Mouse (Mus musculus): Measurements from ENCODE around the gene Kdm5c. TPM values are rescaled to one million over a fixed set of nuclear protein-coding genes. Genes with fewer than 3 reads are reported as not detected.

Gene Kdm5c
- 24.7 and 37.5 TPM in 2 replicates for polyA plus RNA-seq (2011; ENCODE audit: insufficient read depth, insufficient read length, low replicate concordance, missing spikeins)

DNA sequence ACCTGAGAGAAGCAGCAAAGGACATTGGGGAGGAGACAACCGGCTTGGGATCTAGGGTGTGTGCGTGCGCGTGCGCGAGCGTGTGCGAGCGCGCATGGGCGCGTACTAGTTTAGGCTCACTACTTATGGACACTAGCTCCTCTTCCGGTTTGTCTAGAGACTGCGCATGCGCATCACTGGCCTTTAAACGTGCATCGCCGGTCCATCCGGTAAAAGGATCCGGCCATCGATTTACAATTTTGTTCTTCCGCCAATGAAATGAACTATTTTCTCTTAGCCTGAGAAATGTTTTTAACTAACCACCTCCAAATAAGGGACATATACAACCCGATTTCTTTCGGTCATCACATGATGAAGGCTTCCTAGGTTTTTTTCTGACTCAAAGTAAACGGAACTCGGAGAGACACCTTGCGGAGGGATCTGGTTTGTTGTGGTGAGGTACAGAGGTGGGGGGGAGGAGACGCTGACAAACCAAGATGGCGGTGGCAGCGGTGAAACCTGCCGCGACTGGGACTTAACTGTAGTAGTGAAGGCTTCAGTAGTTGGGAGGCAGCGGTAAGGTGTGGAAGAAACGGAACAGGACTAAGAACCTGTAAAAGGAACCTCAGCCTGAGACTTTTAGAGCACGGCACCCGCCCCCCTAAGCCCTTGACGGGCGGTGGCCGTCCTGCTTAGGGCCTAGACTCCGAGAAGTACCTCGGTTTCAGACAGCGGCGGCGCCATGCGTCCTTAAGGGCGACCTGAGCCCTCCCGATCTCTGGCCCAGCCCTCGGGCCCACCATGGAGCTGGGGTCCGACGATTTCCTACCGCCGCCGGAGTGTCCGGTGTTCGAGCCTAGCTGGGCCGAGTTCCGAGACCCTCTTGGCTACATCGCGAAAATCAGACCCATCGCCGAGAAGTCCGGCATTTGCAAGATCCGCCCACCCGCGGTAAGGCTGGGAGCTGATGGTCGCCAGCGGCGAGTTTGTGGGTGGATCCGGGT is at the start of gene Kdm5c:
Kdm5c (plus strand) TSS at position 240 of the 983 bp plus-strand sequence.
- peak within 1 kb of the TSS; percentile 56 for H3K27ac ChIP-seq (ENCODE audit: control insufficient read depth, insufficient read depth, low read depth, low read length, poor library complexity)
- peak within 1 kb of the TSS; percentile 84 for H3K4me3 ChIP-seq (replicated peaks; ENCODE audit: control insufficient read depth, low read depth, low read length)
- H3K4me1 ChIP-seq (ENCODE audit: control insufficient read depth, insufficient read depth, low read length): no peaks in the 10 kb centered on the region; the same call in 1 of the 2 replicates
- no peak for TF ChIP-seq CTCF (IDR thresholded peaks at IDR 0.05; ENCODE audit: control insufficient read depth, insufficient read depth, low read length)
- peak; percentile 52; the same call in 1 of the 2 replicates for TF ChIP-seq POLR2A (IDR thresholded peaks at IDR 0.05; ENCODE audit: borderline replicate concordance, control insufficient read depth, low read depth, low read length)
- WGBS: under 1% methylated on average over 69 of the region's 69 CpGs

DNA sequence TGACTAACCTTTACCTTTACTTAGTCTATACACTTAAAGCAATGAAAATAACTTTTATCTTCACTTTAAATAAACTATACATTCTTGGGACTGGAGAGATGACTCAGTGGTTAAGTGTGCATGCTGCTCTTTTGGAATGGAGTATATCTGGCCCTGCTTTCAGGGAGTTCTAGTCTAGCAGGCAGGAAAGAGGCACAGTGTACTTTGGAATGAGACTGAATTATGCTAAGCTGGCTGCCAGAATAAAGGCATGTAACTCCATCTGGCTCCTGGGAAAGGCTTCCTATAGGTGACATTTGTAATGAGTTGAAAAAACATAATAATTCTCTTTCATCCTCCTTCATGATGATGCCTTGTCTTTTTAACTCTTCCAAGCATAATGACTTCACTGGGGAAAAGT is 45.7 kb upstream of the Kdm5c start:
- Histone ChIP-seq H3K27ac (ENCODE audit: control insufficient read depth, insufficient read depth, low read depth, low read length, poor library complexity) (no peak overlapping the region), H3K4me3 (replicated peaks; ENCODE audit: control insufficient read depth, low read depth, low read length) (no peak overlapping the region), H3K4me1 (ENCODE audit: control insufficient read depth, insufficient read depth, low read length) (no peaks in the 10 kb centered on the region)
- TF ChIP-seq CTCF (IDR thresholded peaks at IDR 0.05; ENCODE audit: control insufficient read depth, insufficient read depth, low read length): no peak
- no peak for TF ChIP-seq POLR2A (IDR thresholded peaks at IDR 0.05; ENCODE audit: borderline replicate concordance, control insufficient read depth, low read depth, low read length)

DNA sequence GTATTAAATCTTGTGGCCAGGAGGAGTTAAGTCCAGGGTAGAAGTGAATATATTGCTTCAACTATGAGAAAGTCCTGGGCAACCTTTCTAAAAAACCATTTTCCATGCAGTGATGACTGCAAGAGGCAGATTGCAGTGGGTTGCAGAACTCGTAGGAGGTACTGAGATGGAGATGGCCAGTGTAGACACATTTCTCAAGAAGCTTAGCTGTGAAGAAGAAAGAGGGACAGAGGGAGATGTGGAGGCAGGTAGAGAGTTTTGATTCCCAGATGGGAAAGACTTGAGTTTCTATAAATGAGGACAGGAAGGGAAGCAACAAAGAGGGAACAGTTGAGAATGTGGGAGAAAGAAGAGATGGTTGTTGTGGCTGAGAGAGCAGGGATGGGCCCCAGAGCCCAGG is 41.6 kb upstream of the Kdm5c start:
- H3K4me3 ChIP-seq (replicated peaks; ENCODE audit: control insufficient read depth, low read depth, low read length): no peak overlapping the region
- H3K27ac ChIP-seq (ENCODE audit: control insufficient read depth, insufficient read depth, low read depth, low read length, poor library complexity): no peak overlapping the region
- no peaks in the 10 kb centered on the region for H3K4me1 ChIP-seq (ENCODE audit: control insufficient read depth, insufficient read depth, low read length)
- TF ChIP-seq POLR2A (IDR thresholded peaks at IDR 0.05; ENCODE audit: borderline replicate concordance, control insufficient read depth, low read depth, low read length) (no peak), CTCF (IDR thresholded peaks at IDR 0.05; ENCODE audit: control insufficient read depth, insufficient read depth, low read length) (no peak)
- 45% methylated on average over 1 of the region's 1 CpGs for WGBS

DNA sequence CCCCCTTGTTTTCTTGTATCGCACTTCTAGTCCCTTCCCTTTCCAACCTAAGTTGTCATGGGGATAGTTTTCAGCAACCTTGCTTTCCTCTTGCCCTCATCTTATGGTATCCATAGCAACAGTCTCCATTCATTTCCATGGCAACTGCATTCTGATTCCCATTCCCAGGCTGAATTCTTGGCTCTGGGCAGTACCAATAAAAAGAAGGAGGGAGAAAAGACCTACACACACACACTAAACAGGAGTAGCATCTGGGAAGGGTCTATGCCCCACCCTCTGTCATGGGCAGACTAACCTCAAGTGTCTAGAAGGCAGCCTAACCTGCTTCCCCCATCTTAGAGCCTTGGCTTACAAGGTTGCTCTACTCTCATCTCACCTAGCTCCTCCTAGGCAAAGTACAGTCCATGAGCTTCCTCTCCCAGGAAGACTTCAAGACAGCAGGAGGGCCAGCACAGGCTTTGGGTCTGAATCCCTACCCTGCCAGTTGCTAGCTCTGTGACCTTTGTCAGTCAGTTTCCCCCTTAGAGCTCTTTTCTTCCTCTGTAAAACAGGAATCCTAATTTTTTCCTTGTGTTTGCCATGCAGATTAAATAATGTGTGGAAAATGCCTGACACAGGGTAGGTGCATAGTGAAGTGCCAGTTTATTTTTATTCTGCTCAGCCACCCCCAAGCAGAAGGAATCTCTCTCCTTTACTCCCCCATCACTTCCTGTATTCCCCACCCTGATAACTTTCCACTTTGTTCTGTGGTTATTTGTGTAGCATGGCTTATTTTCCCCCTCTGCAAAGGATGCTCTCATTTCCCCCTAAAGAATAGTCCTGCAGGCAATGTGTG is 34.8 kb upstream of the Kdm5c start:
- H3K4me1 ChIP-seq (ENCODE audit: control insufficient read depth, insufficient read depth, low read length): no peaks in the 10 kb centered on the region; the same call in 1 of the 2 replicates
- no peak overlapping the region for H3K4me3 ChIP-seq (replicated peaks; ENCODE audit: control insufficient read depth, low read depth, low read length)
- H3K27ac ChIP-seq (ENCODE audit: control insufficient read depth, insufficient read depth, low read depth, low read length, poor library complexity): no peak overlapping the region
- WGBS: 66% methylated on average over 1 of the region's 1 CpGs
- TF ChIP-seq POLR2A (IDR thresholded peaks at IDR 0.05; ENCODE audit: borderline replicate concordance, control insufficient read depth, low read depth, low read length) (no peak), CTCF (IDR thresholded peaks at IDR 0.05; ENCODE audit: control insufficient read depth, insufficient read depth, low read length) (no peak)

DNA sequence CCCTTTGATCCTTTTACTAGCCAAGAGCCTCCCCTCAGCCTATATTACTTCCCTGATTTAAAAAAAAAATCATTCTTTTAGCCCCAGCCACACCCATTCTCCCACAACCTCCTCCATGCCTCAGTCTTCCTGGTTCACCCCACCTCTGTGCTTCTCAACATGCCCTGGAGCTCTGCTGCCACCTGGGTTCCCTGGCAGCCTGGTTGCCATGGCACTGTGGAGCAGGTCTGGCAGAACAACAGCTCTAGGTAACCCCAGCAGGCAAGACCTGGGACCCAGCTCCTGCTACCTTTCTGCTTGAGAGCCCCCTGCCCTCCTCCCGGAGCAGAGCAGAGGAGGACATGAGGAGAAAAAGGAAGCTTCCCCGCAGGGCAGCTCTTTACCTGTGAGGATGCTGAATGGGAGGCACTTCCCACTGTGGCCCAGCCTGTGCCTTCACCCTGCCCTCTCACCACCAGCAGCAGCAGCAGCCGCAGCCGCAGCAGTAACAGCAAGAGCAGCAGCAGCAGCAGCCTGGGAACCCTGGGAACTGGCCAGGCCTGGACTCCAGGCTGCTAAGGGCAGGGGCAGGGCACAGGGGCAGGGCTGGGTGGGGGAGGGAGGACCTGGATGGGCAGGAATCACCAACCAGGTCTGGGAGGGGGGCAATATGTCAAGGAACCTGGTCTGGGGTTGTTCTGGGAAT is 30.9 kb upstream of the Kdm5c start:
- no peaks in the 10 kb centered on the region; the same call in 1 of the 2 replicates for H3K4me1 ChIP-seq (ENCODE audit: control insufficient read depth, insufficient read depth, low read length)
- TF ChIP-seq POLR2A (IDR thresholded peaks at IDR 0.05; ENCODE audit: borderline replicate concordance, control insufficient read depth, low read depth, low read length) (no peak), CTCF (IDR thresholded peaks at IDR 0.05; ENCODE audit: control insufficient read depth, insufficient read depth, low read length) (no peak)
- WGBS: 59% methylated on average over 4 of the region's 4 CpGs

DNA sequence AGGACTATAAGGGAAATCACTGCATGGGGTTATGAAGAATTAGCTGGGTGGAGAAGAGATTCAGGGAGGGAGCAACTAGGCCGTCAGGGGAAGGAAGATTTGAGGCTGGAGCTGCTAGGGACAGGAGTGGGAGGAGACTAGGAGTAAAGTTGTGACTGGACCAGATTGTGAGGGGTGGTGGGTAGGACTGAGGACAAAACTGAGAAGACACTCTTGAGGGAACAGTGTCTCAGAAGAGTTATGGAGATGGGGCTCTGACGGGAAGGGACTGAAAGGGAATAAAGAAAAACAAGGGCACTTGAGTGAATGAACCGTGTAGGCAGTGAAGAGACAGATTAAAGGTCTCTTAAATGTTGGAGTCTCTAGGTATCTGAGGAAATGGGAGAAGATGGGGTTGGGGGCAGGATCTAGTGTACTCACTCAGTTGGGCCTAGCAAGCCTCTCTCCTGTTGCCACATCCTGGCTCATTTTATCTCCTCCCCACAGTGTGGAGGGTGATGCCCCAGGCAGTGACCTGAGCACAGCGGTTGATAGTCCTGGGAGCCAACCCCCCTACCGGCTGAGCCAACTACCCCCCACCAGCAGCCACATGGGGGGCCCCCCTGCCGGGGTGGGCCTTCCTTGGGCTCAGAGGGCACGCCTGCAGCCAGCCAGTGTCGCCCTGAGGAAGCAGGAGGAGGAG is 30.3 kb upstream of the Kdm5c start:
- 51% methylated on average over 8 of the region's 8 CpGs for WGBS
- Histone ChIP-seq H3K27ac (ENCODE audit: control insufficient read depth, insufficient read depth, low read depth, low read length, poor library complexity) (no peak overlapping the region), H3K4me3 (replicated peaks; ENCODE audit: control insufficient read depth, low read depth, low read length) (no peak overlapping the region), H3K4me1 (ENCODE audit: control insufficient read depth, insufficient read depth, low read length) (no peaks in the 10 kb centered on the region; the same call in 1 of the 2 replicates)
- TF ChIP-seq POLR2A (IDR thresholded peaks at IDR 0.05; ENCODE audit: borderline replicate concordance, control insufficient read depth, low read depth, low read length) (no peak), CTCF (IDR thresholded peaks at IDR 0.05; ENCODE audit: control insufficient read depth, insufficient read depth, low read length) (no peak)

More for the DNA sequence above, 30.9 kb upstream of the Kdm5c start:
- Histone ChIP-seq H3K4me3 (replicated peaks; ENCODE audit: control insufficient read depth, low read depth, low read length) (no peak overlapping the region), H3K27ac (ENCODE audit: control insufficient read depth, insufficient read depth, low read depth, low read length, poor library complexity) (no peak overlapping the region)

DNA sequence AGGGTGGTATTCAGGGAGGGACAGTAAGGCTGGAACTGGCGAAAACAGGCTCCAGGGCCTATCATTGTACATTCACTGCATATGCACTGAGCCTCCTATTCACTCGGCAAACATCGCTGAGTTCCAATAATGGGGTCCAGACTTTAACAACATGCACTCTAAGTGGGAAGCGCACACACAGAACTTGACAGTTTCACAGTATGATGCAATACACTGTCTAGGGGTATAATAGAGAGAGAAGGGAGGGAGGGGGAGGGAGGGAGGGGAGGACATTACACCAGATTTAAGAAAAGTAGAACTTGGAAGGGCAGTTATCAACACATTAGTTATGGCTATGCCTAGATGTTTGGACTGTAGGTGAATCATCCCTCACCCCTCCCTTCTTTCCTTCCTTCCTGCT is 29.6 kb upstream of the Kdm5c start:
- H3K27ac ChIP-seq (ENCODE audit: control insufficient read depth, insufficient read depth, low read depth, low read length, poor library complexity): no peak overlapping the region
- H3K4me3 ChIP-seq (replicated peaks; ENCODE audit: control insufficient read depth, low read depth, low read length): no peak overlapping the region
- WGBS: 53% methylated on average over 4 of the region's 4 CpGs
- no peaks in the 10 kb centered on the region; the same call in 1 of the 2 replicates for H3K4me1 ChIP-seq (ENCODE audit: control insufficient read depth, insufficient read depth, low read length)
- TF ChIP-seq POLR2A (IDR thresholded peaks at IDR 0.05; ENCODE audit: borderline replicate concordance, control insufficient read depth, low read depth, low read length) (no peak), CTCF (IDR thresholded peaks at IDR 0.05; ENCODE audit: control insufficient read depth, insufficient read depth, low read length) (no peak)
